Mouse (Mus musculus) brain, embryonic 14.5 days (tissue): ENCODE results near the gene Lnx1.

Experiments used
- CTCF ChIP-seq: fragments of 200-500 bp; IDR thresholded peaks from 2 replicates; pipeline ENCODE4 v1.5.1; 2012; ENCODE audit warnings: inconsistent platforms, mild to moderate bottlenecking, moderate library complexity, borderline replicate concordance; ENCODE audit not compliant: insufficient read depth, insufficient read length; ENCODE audit errors: extremely low read depth
- POLR2A ChIP-seq: fragments of 200-500 bp; IDR thresholded peaks from 2 replicates; pipeline ENCODE4 v1.6.1; 2012; ENCODE audit warnings: mild to moderate bottlenecking, inconsistent platforms, borderline replicate concordance; ENCODE audit not compliant: poor library complexity, insufficient read depth, insufficient read length, severe bottlenecking; ENCODE audit errors: extremely low read depth

- TF ChIP-seq CTCF (no peak), POLR2A (no peak)
Observed at GRCm38 (mm10) chr5:74683832-74684231, 18.9 kb downstream of the Lnx1 start.
